ENCODE assay signal across 25 mouse cellular contexts in genomic region chr7:27130521-27131370, GRCm38 (mm10). TPM values are rescaled to one million over a fixed set of nuclear protein-coding genes. Genes with fewer than 3 reads are reported as not detected.
DNase-seq lines count a peak whose midpoint lies in the region; ATAC-seq lines count a peak whose summit lies in the region.
"Had no signal": no experiment of that assay in that cellular context is flagged by ENCODE, and none has a peak within 500 bp of the region (broad histone marks: within the 10 kb centered on the region; RNA-seq: fewer than 3 reads in every experiment).

No protein-coding gene starts in this region.

- H3K9me3 ChIP-seq in intestine, embryonic 15.5 days = no peaks in the 10 kb centered on the region
- H3K9me3 ChIP-seq in intestine, embryonic 16.5 days (ENCODE audit: control insufficient read depth, low read length) = 0 out of 2 replicates have a peak, but pooled peaks cover 3% of the 10 kb centered on the region
- H3K9me3 ChIP-seq: embryonic facial prominence, embryonic 13.5 days; lung, embryonic 15.5 days; midbrain, embryonic 13.5 days had no signal

- peak; percentile 18; the same call in 1 of the 2 replicates for ATAC-seq in intestine, embryonic 15.5 days
- ATAC-seq in intestine, embryonic 16.5 days = no peak
- ATAC-seq in megakaryocyte, adult 5-6 weeks (ENCODE audit: poor library complexity, severe bottlenecking) = no peak
- ATAC-seq: CD4-positive, CD25-positive, alpha-beta regulatory T cell, adult 4 months; forebrain, postnatal 0 days; hindbrain, postnatal 0 days; midbrain, embryonic 13.5 days had no signal

- H3K4me3 ChIP-seq in intestine, embryonic 15.5 days (replicated peaks) = no peak overlapping the region
- H3K4me3 ChIP-seq in intestine, embryonic 16.5 days (ENCODE audit: low read length) = no peak overlapping the region
- H3K4me3 ChIP-seq: embryonic facial prominence, embryonic 13.5 days; lung, embryonic 15.5 days; midbrain, embryonic 13.5 days had no signal

- H3K27me3 ChIP-seq in intestine, embryonic 15.5 days (replicated peaks) = no peaks in the 10 kb centered on the region
- H3K27me3 ChIP-seq in intestine, embryonic 16.5 days (replicated peaks; ENCODE audit: control insufficient read depth, insufficient read depth, low read length) = no peaks in the 10 kb centered on the region
- H3K27me3 ChIP-seq: embryonic facial prominence, embryonic 13.5 days; lung, embryonic 15.5 days; midbrain, embryonic 13.5 days had no signal

- no peak overlapping the region for H3K9ac ChIP-seq in intestine, embryonic 15.5 days
- no peak overlapping the region for H3K9ac ChIP-seq in intestine, embryonic 16.5 days (ENCODE audit: low read depth, low read length)
- H3K9ac ChIP-seq: embryonic facial prominence, embryonic 13.5 days; forebrain, postnatal 0 days; lung, embryonic 15.5 days; midbrain, embryonic 13.5 days had no signal

- no peaks in the 10 kb centered on the region for H3K36me3 ChIP-seq in intestine, embryonic 15.5 days
- H3K36me3 ChIP-seq in intestine, embryonic 16.5 days (ENCODE audit: control insufficient read depth, insufficient read depth, low read length) = no peaks in the 10 kb centered on the region
- H3K36me3 ChIP-seq: embryonic facial prominence, embryonic 13.5 days; lung, embryonic 15.5 days; midbrain, embryonic 13.5 days had no signal

- no peak overlapping the region for H3K4me2 ChIP-seq in intestine, embryonic 15.5 days (replicated peaks)
- H3K4me2 ChIP-seq in intestine, embryonic 16.5 days (ENCODE audit: low read depth, low read length) = no peak overlapping the region
- H3K4me2 ChIP-seq: embryonic facial prominence, embryonic 13.5 days; liver, embryonic 11.5 days; lung, embryonic 15.5 days; midbrain, embryonic 13.5 days had no signal

- 87% methylated on average over 22 of the region's 22 CpGs for WGBS in intestine, embryonic 15.5 days
- WGBS in intestine, embryonic 16.5 days = 88% methylated on average over 22 of the region's 22 CpGs

- H3K4me1 ChIP-seq in intestine, embryonic 15.5 days (replicated peaks) = 0 out of 2 replicates have a peak, but pooled peaks cover 5% of the 10 kb centered on the region
- H3K4me1 ChIP-seq in intestine, embryonic 16.5 days (ENCODE audit: control insufficient read depth, insufficient read depth, low read length) = peaks cover 5% of the 10 kb centered on the region; the same call in 1 of the 2 replicates
- H3K4me1 ChIP-seq: embryonic facial prominence, embryonic 13.5 days; midbrain, embryonic 13.5 days had no signal

- peak; percentile 55 for DNase-seq in adrenal gland, adult 2 months
- DNase-seq in adrenal gland, adult 8-10 months = no peak
- peak; percentile 55 for DNase-seq in ES-CJ7 (ENCODE audit: low read depth, low spot score)
- DNase-seq in kidney, adult 9 months = peak; percentile 80
- no peak for DNase-seq in cerebellum, adult 11-12 months
- DNase-seq: cerebellum, adult 8-10 months; forebrain, postnatal 0 days; gastrocnemius, postnatal 10 days; heart, postnatal 36 days; layer of hippocampus, postnatal 36 days; right cerebral cortex, postnatal 25 days had no signal

- H3K27ac ChIP-seq in intestine, embryonic 15.5 days = no peak overlapping the region
- no peak overlapping the region for H3K27ac ChIP-seq in intestine, embryonic 16.5 days (ENCODE audit: low read length)
- H3K27ac ChIP-seq: embryonic facial prominence, embryonic 13.5 days; hindbrain, postnatal 0 days; lung, embryonic 15.5 days; midbrain, embryonic 13.5 days had no signal

RNA-seq across cellular contexts. Expression of gene Cyp2f2, which starts 11.0 kb away (rescaled TPM):
- 100 to 1,000 TPM in 1 of 2 experiments, 1 to 10 TPM in 1; 2.1 to 993 TPM for total RNA-seq in adrenal gland, adult 2 months (2021)
- 363 and 752 TPM in 2 replicates for polyA plus RNA-seq in adrenal gland, adult 2 months (2012; rRNA removed)
- total RNA-seq in adrenal gland, adult 8-10 months (2022) = 100 to 1,000 TPM in 2 of 4 experiments, 1 to 10 TPM in 2; 4.1 to 631 (median 184) TPM
- 0.09 and 0.13 TPM in 2 replicates for polyA plus RNA-seq in intestine, embryonic 15.5 days (2015; fragmentation: Nextera tagmentation; extraction: Ambion mirVana)
- 0.17 TPM in 1 of 2 replicates, not detected in the other for polyA plus RNA-seq in intestine, embryonic 16.5 days (2015; fragmentation: Nextera tagmentation; extraction: Ambion mirVana)
- not detected in 2 replicates for total RNA-seq in megakaryocyte, adult 5-6 weeks (2015)
- not detected in 2 replicates for total RNA-seq in megakaryocyte, adult 5-6 weeks (2017)
- total RNA-seq: forebrain, postnatal 0 days; hindbrain, postnatal 0 days had no signal
- polyA plus RNA-seq: CD4-positive, CD25-positive, alpha-beta regulatory T cell, adult 4 months; liver, embryonic 11.5 days; midbrain, embryonic 13.5 days; neural tube, embryonic 14.5 days had no signal

RNA-seq across cellular contexts. Expression of gene Cyp2t4, which starts 22.8 kb away (rescaled TPM):
- total RNA-seq in adrenal gland, adult 2 months (2021) = not detected
- polyA plus RNA-seq in adrenal gland, adult 2 months (2012; rRNA removed) = not detected in 2 replicates
- total RNA-seq in adrenal gland, adult 8-10 months (2022) = not detected
- polyA plus RNA-seq in intestine, embryonic 15.5 days (2015; fragmentation: Nextera tagmentation; extraction: Ambion mirVana) = 0.09 and 0.16 TPM in 2 replicates
- polyA plus RNA-seq in intestine, embryonic 16.5 days (2015; fragmentation: Nextera tagmentation; extraction: Ambion mirVana) = 0.09 TPM in 1 of 2 replicates, not detected in the other
- total RNA-seq in megakaryocyte, adult 5-6 weeks (2015) = not detected in 2 replicates
- not detected in 2 replicates for total RNA-seq in megakaryocyte, adult 5-6 weeks (2017)
- total RNA-seq: forebrain, postnatal 0 days; gastrocnemius, postnatal 10 days; heart, adult 8-10 months; heart, postnatal 36 days; hindbrain, postnatal 0 days; layer of hippocampus, postnatal 36 days; left cerebral cortex, postnatal 25 days had no signal
- polyA plus RNA-seq: cortical plate, adult 2 months; liver, embryonic 11.5 days; urinary bladder, adult 2 months had no signal

RNA-seq across cellular contexts. Expression of gene Egln2, which starts 35.9 kb away (rescaled TPM):
- total RNA-seq in adrenal gland, adult 2 months (2021) = 100 to 1,000 TPM in 1 of 2 experiments, 10 to 100 TPM in 1; 85.6 to 101 TPM
- 142 and 144 TPM in 2 replicates for polyA plus RNA-seq in adrenal gland, adult 2 months (2012; rRNA removed)
- 100 to 1,000 TPM in 3 of 4 experiments, 10 to 100 TPM in 1; 98.6 to 118 (median 107) TPM for total RNA-seq in adrenal gland, adult 8-10 months (2022)
- polyA plus RNA-seq in intestine, embryonic 15.5 days (2015; fragmentation: Nextera tagmentation; extraction: Ambion mirVana) = 68.1 and 73.0 TPM in 2 replicates
- polyA plus RNA-seq in intestine, embryonic 16.5 days (2015; fragmentation: Nextera tagmentation; extraction: Ambion mirVana) = 66.1 and 72.4 TPM in 2 replicates
- total RNA-seq in megakaryocyte, adult 5-6 weeks (2015) = 11.1 and 12.5 TPM in 2 replicates
- total RNA-seq in megakaryocyte, adult 5-6 weeks (2017) = 22.2 and 29.6 TPM in 2 replicates

RNA-seq across cellular contexts. Expression of gene Rab4b, which starts 48.0 kb away (rescaled TPM):
- 10 to 100 TPM; 53.2 to 60.9 TPM for total RNA-seq in adrenal gland, adult 2 months (2021)
- 86.9 and 97.4 TPM in 2 replicates for polyA plus RNA-seq in adrenal gland, adult 2 months (2012; rRNA removed)
- 10 to 100 TPM; 60.6 to 88.0 (median 81.4) TPM for total RNA-seq in adrenal gland, adult 8-10 months (2022)
- polyA plus RNA-seq in intestine, embryonic 15.5 days (2015; fragmentation: Nextera tagmentation; extraction: Ambion mirVana) = 65.4 and 66.3 TPM in 2 replicates
- 69.9 and 70.1 TPM in 2 replicates for polyA plus RNA-seq in intestine, embryonic 16.5 days (2015; fragmentation: Nextera tagmentation; extraction: Ambion mirVana)
- 65.7 and 73.7 TPM in 2 replicates for total RNA-seq in megakaryocyte, adult 5-6 weeks (2015)
- total RNA-seq in megakaryocyte, adult 5-6 weeks (2017) = 26.8 and 30.4 TPM in 2 replicates

RNA-seq across cellular contexts. Expression of gene Gm21983, which starts 50.1 kb away (rescaled TPM):
- not detected for total RNA-seq in adrenal gland, adult 2 months (2021)
- 0.10 TPM in 1 of 2 replicates, not detected in the other for polyA plus RNA-seq in adrenal gland, adult 2 months (2012; rRNA removed)
- total RNA-seq in adrenal gland, adult 8-10 months (2022) = not detected
- polyA plus RNA-seq in intestine, embryonic 15.5 days (2015; fragmentation: Nextera tagmentation; extraction: Ambion mirVana) = not detected in 2 replicates
- not detected in 2 replicates for polyA plus RNA-seq in intestine, embryonic 16.5 days (2015; fragmentation: Nextera tagmentation; extraction: Ambion mirVana)
- not detected in 2 replicates for total RNA-seq in megakaryocyte, adult 5-6 weeks (2015)
- not detected in 2 replicates for total RNA-seq in megakaryocyte, adult 5-6 weeks (2017)
- total RNA-seq: forebrain, postnatal 0 days; gastrocnemius, postnatal 10 days; heart, adult 8-10 months; heart, postnatal 36 days; hindbrain, postnatal 0 days; layer of hippocampus, postnatal 36 days; left cerebral cortex, postnatal 25 days had no signal
- polyA plus RNA-seq: CD4-positive, CD25-positive, alpha-beta regulatory T cell, adult 4 months; cortical plate, adult 2 months; forebrain, postnatal 0 days; liver, embryonic 11.5 days; neural tube, embryonic 14.5 days; urinary bladder, adult 2 months had no signal

Comparison
In these comparisons a context has a peak if more than half of its experiments do, and no peak if none do; other contexts are left out.
1. DNase-seq: peak in adrenal gland, adult 2 months (single experiment), ES-CJ7 (single experiment) and kidney, adult 9 months (single experiment); none in adrenal gland, adult 8-10 months (single experiment) and cerebellum, adult 11-12 months (single experiment).